Mouse (Mus musculus): Measurements from ENCODE around the gene Tecpr1.

Gene Tecpr1

DNA sequence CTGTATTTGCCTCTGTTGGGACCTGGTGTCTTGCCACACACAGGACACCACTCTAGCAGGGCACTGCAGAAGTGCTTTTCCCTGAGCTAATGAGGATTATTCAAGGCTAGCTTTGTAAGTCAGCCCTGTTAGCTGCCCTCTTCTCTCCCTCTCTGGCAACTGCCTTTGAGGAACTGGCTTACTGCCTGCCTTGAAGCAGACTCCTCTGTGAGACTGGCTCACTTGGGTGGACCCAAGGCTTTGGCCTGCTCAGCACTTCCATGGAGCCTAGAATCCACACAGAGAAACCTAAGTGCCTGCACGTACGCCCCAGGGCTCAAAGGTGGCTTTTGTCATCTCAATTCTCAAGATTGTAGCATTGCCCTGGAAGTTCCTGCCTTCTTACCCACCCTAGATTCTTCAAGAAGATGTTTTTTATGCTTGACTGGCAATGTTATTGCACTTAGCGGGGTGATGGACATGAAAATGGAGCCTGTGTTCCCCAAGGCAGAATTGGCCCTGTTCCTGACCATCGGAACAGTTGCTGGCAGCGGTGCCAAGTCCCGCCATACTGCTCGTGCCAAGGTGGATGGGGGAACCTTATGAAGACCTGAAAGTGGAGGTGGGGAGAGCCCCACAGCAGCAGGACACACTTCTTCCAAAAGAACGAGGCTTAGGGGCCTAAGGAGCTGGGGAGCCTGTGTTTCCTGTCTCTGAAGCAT, 54.0 kb downstream of the Tecpr1 start:
- no peak for DNase-seq (ENCODE audit: low read depth)

DNA sequence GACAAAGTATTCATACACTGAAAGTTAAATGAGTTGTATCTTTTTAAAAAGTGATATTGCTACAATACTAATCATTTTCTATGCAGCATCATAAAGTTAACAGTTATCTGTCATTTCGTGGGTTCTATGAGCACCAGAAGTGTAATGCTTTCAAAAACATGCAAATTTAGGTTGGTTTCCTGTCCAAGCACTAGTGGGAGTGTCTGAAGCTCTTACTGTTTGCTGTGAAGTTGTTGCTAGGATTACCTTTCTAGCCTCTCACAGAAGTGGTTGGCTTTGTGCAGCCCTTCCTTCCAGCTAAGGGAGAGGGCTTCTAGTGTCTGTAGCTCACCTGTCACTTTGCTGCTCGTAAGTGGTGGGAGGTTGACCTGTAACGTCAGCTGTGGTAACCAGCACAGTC, 57.7 kb downstream of the Tecpr1 start:
- no peak for DNase-seq (ENCODE audit: low read depth)

DNA sequence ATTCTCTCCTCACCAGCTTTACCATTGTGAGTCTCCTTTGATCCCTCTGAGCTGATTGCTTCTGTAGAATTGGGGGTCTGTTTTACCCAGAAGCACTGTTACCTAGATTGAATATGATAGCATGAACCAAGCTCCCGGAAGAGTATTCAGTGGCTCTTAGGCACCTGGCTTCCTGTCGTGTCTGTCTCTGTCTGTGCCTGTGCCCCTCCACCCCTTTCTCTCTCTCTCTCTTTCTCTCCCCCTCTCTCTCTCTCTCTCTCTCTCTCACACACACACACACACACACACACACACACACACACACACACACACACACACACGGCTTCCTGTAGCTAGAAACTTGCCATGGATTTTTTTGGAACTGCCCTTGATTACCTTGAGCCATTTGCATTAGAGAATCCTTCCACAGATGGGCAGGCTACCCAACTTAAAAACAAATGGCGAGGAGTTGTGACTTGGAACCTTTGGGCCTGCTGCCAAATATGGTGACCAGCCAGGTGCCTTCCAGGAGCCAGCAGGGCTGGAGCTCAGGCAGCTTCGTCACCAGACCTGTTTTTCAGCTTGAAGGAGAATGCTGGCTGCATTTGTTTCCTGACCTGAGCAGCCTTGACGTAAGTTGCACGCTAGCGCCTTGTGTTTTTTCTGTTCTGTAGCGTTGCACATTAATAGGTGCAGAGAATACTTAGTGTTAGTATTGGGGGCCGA, 60.5 kb downstream of the Tecpr1 start:
- DNase-seq (ENCODE audit: low read depth), result no peak

DNA sequence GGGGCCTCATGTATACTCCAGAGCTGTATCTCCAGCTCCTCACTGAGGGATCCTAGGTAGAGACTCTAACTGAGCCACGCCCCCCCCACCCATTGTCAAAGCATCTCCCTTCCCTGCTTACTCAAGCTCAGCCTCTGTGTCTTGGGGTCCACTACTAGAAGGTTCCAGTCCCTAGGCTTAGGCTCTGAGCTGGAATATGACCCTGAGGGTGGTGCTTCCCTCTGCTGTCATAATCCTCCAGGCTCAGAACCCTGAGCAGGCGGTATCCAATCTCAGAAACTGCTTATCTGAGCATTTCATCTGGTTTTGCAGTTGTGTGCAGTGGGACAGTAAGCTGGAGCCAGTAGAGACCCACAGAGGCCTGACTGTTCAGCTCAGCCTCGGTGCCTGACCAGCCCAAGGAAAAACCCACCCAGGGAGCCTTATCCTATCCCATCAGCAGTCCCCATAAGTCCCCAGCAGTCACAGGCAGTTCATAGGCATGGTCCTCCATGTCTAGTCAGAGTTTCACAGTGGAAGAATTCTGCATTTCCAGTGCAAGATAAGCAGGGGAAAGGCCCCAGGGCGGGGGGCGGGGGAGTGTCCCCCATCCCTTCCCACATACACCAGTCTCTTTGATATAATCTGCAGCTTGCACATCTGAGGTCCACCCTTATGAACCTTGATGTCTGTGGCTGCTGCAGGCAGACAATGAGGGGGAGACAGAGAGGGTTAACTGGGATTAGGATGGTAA, 61.2 kb downstream of the Tecpr1 start:
- DNase-seq (ENCODE audit: low read depth), result no peak

DNA sequence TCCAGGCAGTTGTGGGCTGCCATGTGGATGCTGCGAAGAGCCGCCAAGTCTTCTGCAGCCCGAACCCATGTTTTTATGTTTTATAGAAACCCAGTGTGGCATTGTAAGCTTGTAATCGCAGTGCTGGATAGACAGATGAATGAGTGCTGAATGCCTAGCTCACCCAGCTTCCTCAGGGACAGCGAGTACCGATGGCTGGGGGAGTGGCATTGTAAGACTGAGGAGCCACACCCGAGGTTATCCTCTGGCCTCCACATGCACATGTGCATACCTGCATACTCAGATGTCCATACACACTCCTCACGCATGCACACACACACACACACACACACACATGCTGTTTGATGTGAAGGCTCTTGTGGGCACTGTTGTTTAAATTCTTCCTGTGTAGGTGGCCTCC, 64.3 kb downstream of the Tecpr1 start:
- no peak for DNase-seq (ENCODE audit: low read depth)

DNA sequence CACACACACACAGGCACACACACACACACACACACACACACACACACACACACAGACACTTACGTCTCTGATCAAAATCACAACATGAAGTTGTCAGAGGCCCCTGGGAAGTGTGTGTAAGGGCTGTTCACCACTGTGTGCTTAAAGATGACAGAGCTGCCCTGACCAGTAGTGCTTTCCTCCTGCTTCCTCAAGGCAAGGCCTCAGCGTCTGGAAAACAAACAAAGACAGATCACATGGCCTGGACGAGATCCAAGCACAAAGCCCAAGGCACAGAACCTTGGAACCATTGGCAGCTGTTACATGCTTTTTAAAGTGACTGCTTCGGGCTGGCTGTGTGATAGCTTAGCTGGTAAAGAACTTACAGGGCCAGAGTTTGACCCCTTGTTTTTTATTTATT, 64.8 kb downstream of the Tecpr1 start:
- peak; percentile 61 for DNase-seq (ENCODE audit: low read depth)

DNA sequence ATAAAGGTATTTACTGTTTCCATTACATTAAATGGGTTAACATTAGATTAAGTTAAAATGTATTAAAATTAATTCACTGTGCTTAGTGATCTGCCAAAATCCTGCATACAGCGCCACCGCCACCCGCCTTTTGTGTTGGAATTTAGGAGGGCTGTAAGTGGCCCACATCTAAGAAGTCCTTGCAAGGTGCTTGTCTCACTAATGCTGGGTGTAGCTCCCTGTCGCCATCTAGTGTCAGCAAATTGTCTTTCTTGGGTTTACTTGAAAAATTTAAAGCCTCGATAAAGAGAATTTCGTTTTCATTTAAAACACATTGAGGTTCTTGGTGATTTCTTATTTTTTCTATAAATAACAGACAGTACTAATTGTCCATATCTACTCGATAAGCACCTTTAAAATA, 68.9 kb downstream of the Tecpr1 start:
- peak; percentile 54 for DNase-seq (ENCODE audit: low read depth)

DNA sequence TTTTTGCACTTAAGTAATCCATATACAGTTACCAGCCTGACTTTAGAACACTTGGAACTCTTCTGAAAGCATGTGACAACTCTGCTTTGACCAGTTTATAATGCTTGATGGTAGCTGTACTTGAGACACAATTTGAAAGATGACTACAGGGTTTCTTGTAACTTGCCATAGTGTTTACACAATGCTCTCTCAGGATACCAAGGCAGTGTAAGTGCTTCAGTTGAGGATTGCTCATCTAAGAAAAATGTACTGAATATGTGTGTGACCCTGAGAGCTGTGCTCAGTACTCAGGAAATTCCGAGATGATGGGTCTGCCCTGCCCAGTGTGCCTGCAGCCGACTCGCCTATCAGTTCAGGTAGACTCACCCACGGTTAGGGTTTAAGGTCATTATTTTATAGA, 72.1 kb downstream of the Tecpr1 start:
- no peak for DNase-seq (ENCODE audit: low read depth)

DNA sequence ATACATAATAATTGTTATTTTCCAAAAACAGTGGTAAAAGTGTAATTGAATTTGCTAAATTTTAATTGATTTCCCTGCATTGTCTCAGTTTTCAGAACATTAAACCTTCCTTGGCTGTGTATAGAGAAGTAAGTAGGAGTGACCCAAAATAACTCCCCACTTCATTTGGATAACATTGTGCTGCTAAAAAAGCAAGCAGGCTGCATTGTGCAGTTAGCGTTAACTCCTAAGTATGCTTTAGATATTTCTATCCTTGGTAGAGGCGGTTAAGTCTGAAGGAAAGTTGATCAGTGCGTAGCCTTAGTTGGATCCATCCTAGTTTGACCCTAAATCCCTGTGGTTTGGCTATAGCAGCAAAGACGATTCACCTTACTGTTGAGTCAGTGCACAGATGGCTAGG, 73.9 kb downstream of the Tecpr1 start:
- DNase-seq (ENCODE audit: low read depth), result no peak

DNA sequence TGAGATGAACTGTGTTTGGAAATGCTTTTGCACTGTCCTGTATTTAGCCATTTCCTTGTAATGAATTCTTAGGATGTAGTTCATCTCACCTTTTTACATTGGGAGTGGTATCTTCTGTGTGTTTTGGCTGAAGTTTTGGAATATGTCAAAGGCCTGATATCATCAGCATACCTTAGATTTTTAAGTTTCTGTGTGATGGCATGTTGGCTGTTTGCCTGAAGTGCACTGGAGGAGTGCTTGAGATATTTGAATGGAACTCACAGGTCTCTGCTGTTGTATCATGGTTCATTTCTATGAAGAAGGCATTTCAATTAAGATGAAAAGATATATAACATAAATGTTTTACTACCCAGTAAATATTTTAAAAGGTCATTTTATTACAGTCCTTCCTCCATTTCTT, 76.5 kb downstream of the Tecpr1 start:
- no peak for DNase-seq (ENCODE audit: low read depth)
